Mouse (Mus musculus): ENCODE measurements at regions not wholly inside any gene's neighbourhood (a gene's known extent, or its start where the extent isn't known, plus 50 kb on each side); places are given as distances from the start of the nearest gene placed in this dataset.

DNA sequence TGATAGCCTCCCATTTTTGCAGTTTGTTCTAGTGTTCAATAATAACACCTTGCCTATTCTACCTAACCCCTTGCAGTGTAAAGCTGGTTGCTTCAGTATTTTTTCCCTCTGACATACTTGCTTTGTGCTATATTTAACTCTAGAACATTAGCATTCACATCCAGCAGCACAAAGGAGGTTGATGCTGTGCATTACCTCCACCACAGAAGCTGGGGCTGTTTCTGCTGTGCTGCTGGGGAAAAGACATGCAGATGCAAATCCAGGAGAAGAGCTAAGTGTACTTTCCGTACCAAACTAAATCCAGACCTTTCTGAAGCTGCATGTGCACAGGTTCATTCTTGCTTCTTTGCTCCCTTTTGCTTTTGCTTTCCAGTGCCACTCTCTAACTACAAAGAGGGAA is 403.9 kb upstream of the Mef2c start:
- DNase-seq (ENCODE audit: low read depth in 1 of 2, low spot score in 2 of 2), result no peak

GRCm38 (mm10) chr13:83110610-83111009 is 393.2 kb upstream of the Mef2c start:
- no peak for DNase-seq (ENCODE audit: low read depth in 1 of 2, low spot score in 2 of 2)

- no peak for DNase-seq (ENCODE audit: low read depth in 1 of 2, low spot score in 2 of 2)
Observed at GRCm38 (mm10) chr13:83111503-83111902, 392.3 kb upstream of the Mef2c start.

DNA sequence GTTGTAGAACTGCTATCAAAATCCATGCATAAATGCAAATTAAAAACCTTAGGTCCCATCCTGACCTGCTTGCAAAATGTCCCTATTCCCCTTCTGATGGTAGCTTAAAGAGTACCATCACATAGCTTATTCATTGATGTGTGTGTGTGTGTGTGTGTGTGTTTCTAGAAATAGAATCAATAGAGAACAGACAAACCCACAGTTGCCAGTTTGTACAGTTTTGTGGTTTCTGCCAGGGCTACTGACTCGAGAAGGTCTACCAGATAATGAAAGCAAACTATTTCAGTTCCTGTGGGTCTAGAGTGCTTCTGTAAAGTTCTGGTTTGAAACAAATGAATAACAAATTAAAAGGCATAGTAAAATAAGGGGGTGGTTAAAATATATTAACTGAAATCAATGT is 391.5 kb upstream of the Mef2c start:
- no peak for DNase-seq (ENCODE audit: low read depth in 1 of 2, low spot score in 2 of 2)

- no peak for DNase-seq (ENCODE audit: low read depth in 1 of 2, low spot score in 2 of 2)
Observed at GRCm38 (mm10) chr13:83112741-83113140, 391.1 kb upstream of the Mef2c start.

- no peak for DNase-seq (ENCODE audit: low read depth in 1 of 2, low spot score in 2 of 2)
Observed at GRCm38 (mm10) chr13:83113808-83114207, 390.0 kb upstream of the Mef2c start.

GRCm38 (mm10) chr13:83114401-83114800 is 389.4 kb upstream of the Mef2c start:
- no peak for DNase-seq (ENCODE audit: low read depth in 1 of 2, low spot score in 2 of 2)

GRCm38 (mm10) chr13:83115691-83116090 is 388.1 kb upstream of the Mef2c start:
- DNase-seq (ENCODE audit: low read depth in 1 of 2, low spot score in 2 of 2), result no peak

GRCm38 (mm10) chr13:83120343-83120742 is 383.5 kb upstream of the Mef2c start:
- DNase-seq (ENCODE audit: low read depth in 1 of 2, low spot score in 2 of 2), result no peak

DNA sequence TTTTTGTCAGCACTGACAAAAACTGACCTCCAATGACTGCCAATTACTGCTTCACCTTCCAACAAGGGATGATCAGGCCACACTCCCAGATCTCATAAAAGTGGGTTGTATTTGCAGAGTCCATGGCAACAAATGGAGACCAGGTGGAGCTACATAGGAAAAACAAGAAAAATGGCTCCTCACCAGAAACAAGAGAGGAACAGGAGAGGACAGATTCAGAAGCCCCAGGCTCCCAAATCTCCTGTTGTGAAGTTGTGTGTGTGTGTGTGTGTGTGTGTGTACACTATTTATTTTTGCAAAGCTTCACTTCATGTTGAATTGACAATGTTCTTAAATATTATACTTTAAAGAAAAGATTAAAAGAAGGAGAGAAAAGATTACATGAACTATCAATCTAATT is 380.2 kb upstream of the Mef2c start:
- no peak for DNase-seq (ENCODE audit: low read depth in 1 of 2, low spot score in 2 of 2)

- no peak for DNase-seq (ENCODE audit: low read depth in 1 of 2, low spot score in 2 of 2)
Observed at GRCm38 (mm10) chr13:83124651-83125050, 379.2 kb upstream of the Mef2c start.

- no peak for DNase-seq (ENCODE audit: low read depth in 1 of 2, low spot score in 2 of 2)
Observed at GRCm38 (mm10) chr13:83126438-83126837, 377.4 kb upstream of the Mef2c start.

DNA sequence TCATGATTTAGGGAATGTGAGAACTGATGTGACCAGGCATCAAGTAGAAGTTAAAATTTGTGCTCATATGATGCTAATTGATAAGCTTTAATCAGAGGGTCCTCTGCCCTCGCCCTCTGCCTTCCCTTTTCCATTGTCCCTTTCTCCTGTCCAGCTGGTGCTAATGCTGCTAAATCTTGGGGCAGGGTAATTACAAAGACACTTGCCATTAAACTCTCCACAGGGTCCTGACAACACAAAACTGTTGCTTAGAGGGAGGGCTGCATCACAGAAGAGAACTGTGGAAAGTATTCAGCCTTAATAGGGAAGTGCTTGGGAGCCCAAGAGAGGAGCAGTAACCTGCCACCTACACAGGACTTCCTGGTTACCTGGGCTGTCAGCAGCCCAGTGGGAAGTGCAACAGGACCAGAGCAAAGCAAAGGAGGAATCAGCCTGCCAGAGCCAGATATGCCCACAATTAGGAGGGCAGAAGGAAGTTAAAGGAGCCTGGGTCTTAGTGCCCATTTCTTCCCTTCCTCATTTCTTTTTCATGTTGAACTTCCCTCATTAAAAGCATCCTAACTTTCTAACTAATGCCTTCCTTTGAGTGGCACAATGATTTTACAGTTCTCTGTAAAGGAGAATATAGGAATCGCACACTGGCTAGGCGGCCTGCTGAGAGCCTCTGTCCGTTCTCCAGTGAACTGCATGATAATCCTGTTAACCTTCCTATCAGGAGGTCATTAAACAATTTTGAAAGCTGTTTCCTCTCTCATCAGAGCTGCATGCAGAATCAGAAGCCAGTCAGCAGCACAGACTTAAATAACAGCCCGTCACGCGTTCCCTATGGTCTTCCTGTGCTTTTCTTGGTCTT is 372.5 kb upstream of the Mef2c start:
- DNase-seq (ENCODE audit: low read depth in 1 of 2, low spot score in 2 of 2), result no peak

GRCm38 (mm10) chr13:83131982-83132354 is 371.9 kb upstream of the Mef2c start:
- no peak for DNase-seq (ENCODE audit: low read depth in 1 of 2, low spot score in 2 of 2)

GRCm38 (mm10) chr13:83132671-83133638 is 370.9 kb upstream of the Mef2c start:
- no peak for DNase-seq (ENCODE audit: low read depth in 1 of 2, low spot score in 2 of 2)

DNA sequence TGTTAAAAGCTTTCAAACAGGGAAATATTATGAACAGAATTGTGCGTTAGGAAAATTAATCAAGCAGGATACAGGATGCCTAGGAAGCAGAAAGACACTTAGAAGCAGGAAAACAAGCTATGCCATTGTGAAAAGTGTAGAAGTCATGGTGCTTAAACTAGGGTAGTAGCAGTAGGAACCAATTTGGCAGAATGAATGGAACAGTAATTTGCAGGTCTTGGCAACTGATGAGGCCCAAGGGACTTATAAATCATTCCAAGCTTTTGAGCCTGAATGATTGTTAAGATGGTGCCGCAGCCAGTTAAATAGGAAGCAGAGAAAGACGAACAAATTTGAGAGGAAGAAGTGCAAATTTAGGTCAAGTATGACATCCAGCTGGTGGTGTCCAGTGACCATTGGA is 360.5 kb upstream of the Mef2c start:
- no peak for DNase-seq (ENCODE audit: low read depth in 1 of 2, low spot score in 2 of 2)

DNA sequence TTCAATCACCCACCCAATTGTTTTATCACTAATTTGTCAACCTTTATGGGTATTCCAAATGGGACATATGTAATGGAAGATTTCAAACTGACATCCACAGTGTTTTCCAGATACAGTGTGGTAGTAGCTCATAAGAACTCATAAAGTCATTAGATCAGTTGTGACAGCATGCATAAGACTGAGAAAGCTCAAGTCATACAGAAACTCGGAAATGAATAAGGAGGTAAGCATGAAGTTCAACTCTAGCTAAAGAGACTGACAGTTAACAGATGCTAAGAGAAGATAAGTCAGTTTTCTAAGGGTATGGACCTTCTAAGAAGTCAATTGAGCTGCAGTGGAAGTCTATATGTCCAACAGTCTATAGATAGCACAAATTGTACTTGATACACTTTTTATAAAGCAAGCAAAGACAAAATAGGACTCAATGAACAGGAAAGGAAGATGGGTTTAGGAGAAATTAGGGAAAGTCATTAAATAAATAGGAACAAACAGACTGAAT is 349.2 kb upstream of the Mef2c start:
- no peak for DNase-seq (ENCODE audit: low read depth in 1 of 2, low spot score in 2 of 2)

DNA sequence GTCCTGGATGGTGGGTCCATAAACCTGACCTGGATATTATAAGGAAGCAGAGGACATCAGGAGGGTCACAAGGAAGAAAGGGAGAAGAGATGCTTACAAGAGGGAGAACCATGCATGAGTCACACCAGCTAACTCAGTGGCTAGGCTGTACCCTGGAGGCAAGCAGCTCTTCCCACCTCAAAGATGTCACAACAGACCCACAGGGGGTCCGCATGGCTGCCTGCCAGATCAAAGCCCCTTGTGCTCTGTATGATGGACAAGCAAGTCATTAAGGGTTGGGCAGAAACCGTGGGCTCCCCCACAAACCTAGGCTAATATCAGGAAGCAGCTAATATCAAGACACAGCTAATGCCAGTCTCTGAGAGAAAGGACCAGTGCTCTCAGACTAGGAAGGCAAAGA is 343.9 kb upstream of the Mef2c start:
- DNase-seq (ENCODE audit: low read depth in 1 of 2, low spot score in 2 of 2), result no peak

GRCm38 (mm10) chr13:83162761-83163160 is 341.1 kb upstream of the Mef2c start:
- no peak for DNase-seq (ENCODE audit: low read depth in 1 of 2, low spot score in 2 of 2)

GRCm38 (mm10) chr13:83175086-83175485 is 328.7 kb upstream of the Mef2c start:
- DNase-seq (ENCODE audit: low read depth in 1 of 2, low spot score in 2 of 2), result no peak

GRCm38 (mm10) chr13:83201931-83202671 is 301.7 kb upstream of the Mef2c start:
- no peak for DNase-seq (ENCODE audit: low read depth in 1 of 2, low spot score in 2 of 2)
